Mouse (Mus musculus): ENCODE data around the gene Cpa4.

The Cpa4 gene

DNA sequence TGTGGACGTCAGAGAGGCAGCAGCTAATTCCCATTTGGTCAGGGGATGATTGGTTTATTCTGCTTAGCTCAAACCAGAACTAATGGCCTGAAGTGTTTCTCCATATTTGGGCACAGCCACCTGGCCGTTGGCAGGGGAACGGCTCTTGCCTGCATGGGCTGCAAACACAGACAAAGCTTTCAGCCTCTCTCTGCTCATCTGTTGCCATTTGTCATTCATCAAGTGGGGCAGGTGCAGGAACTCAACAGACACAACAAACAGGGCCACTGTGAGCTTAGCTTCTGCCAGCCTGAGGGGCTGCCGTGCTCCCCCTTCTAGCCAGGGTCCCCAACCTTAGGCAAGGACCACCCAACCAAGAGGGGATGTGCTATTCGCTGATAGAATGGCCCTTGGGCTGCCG lies 60.0 kb downstream of the Cpa4 start:
- DNase-seq (ENCODE audit: low spot score): peak; percentile 30

DNA sequence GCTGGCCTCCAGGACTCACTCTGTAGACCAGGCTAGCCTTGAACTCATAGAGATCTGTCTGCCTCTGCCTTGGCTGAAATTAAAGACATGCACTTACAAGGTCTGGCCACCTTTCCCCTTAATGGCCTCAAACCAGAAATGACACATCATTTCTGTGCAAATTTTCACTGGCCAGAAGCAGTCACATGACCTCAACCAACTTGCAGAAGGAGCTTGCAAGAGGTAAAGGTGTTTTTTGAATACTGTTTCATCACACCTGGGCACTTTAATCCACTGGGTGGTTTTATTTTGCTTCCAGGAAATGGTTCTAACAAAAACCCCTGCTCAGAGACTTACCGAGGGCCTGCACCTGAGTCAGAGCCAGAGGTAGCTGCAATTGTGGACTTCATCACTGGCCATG lies 61.8 kb downstream of the Cpa4 start:
- no peak for DNase-seq (ENCODE audit: low spot score)

DNA sequence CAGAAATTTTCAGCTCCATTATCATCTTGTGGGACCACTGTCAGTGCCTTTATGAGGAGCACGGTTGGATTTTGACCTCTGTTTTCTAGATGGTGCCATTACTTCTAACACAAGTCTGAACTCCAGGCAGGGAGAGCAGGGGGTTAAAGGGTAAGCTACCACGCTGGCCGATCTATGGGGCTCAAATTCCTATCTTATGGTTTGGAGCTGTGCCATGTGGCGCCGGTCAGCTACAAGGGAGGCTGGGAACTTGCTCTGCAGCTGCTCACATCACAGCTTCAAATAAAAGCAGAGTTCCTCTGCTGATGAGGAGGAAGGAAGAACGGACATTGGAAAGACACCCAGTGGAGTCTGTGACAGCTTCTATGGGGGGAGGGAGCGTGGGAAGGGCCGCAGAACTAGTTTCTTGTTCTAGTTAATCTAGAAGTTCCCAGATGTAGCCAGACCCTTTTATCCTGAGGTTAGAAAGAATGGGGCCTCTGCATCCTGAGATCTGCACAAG lies 67.2 kb downstream of the Cpa4 start:
- peak; percentile 10 for DNase-seq (ENCODE audit: low spot score)

DNA sequence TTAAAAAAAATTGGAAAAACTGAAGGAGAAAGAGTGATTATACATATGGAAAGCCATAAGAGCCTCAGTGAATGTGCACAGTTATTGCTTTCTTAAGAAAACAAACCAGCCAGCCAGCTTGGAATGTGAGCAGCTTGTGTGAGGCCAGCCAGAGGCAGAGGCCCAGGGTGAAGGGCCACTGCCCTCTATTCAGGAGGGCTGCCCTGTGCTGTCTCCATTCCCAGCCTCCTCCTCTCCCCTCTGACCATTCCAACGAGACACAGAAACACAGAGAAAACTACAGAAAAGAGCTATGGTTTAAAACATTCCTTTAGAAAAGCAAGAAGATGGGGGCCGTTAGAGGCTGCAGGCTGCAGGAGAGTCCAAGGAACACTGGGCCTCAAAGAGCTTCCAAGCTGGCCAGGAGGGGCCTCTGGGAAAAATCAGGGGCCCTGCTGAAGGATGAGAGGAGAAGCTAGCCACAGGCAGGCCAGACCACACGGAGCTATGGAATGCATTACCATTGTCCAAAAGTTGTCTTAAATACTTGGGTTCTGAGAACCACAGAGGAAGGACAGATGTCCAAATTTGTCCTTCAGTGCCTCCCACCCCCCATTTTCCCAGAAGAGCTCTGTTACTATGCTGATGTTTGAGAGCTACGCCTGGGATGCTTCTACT lies 68.1 kb downstream of the Cpa4 start:
- peak; percentile 24 for DNase-seq (ENCODE audit: low spot score)

GRCm38 (mm10) chr6:30638674-30639268 lies 70.6 kb downstream of the Cpa4 start, which contains the start of gene Cpa1:
Gene Cpa1 (plus strand): TSS chr6:30639218.
- no peak for DNase-seq (ENCODE audit: low spot score)

Data from retina, embryonic 14.5 days (tissue).